Mouse (Mus musculus) liver, postnatal 0 days (tissue): ENCODE measurements around the gene Ltb. TPM values are rescaled to one million over a fixed set of nuclear protein-coding genes. Genes with fewer than 3 reads are reported as not detected.

Source experiments
- ATAC-seq: fragments of 200-750 bp; cut with Nextera tagmentation; 2 replicates; pipeline ENCODE4 v1.8.0; 2017; ENCODE audit warnings: mild to moderate bottlenecking, moderate library complexity
- DNase-seq: peaks from one replicate; pipeline ENCODE4 v3.0.0-alpha.2; 2016
- H3K27ac ChIP-seq: fragments of 300-500 bp; sonication (generic); 2 replicates; pipeline ENCODE4 v1.5.1; 2014; ENCODE audit warnings: antibody characterized with exemption, moderate library complexity, mild to moderate bottlenecking, low read depth
- H3K27me3 ChIP-seq: fragments of 300-500 bp; sonication (generic); 2 replicates; pipeline ENCODE4 v1.6.1; 2014; ENCODE audit warnings: low read length, control low read depth, mixed read lengths; ENCODE audit not compliant: insufficient read depth
- H3K36me3 ChIP-seq: fragments of 300-500 bp; sonication (generic); replicated peaks from 2 replicates; pipeline ENCODE4 v1.6.1; 2014; ENCODE audit warnings: mild to moderate bottlenecking, control low read depth, low read length, moderate library complexity, mixed read lengths; ENCODE audit not compliant: insufficient read depth
- H3K4me1 ChIP-seq: fragments of 300-500 bp; sonication (generic); 2 replicates; pipeline ENCODE4 v1.6.1; 2014; ENCODE audit warnings: antibody characterized with exemption, mild to moderate bottlenecking, control low read depth; ENCODE audit not compliant: insufficient read depth
- H3K4me2 ChIP-seq: fragments of 300-500 bp; sonication (generic); 2 replicates; pipeline ENCODE4 v1.6.1; 2014; ENCODE audit warnings: low read depth, mild to moderate bottlenecking, low read length, moderate library complexity, mixed read lengths
- H3K4me3 ChIP-seq: fragments of 300-500 bp; sonication (generic); 2 replicates; pipeline ENCODE4 v1.5.1; 2014; ENCODE audit warnings: low read depth, low read length
- H3K9ac ChIP-seq: fragments of 300-500 bp; sonication (generic); replicated peaks from 2 replicates; pipeline ENCODE4 v1.6.1; 2014; ENCODE audit warnings: mild to moderate bottlenecking, moderate library complexity
- H3K9me3 ChIP-seq: fragments of 300-500 bp; sonication (generic); 2 replicates; pipeline ENCODE4 v1.6.1; 2016; ENCODE audit warnings: mild to moderate bottlenecking, control low read depth, low read length, mixed read lengths
- CTCF ChIP-seq: sonication (generic); IDR thresholded peaks from 2 replicates; pipeline ENCODE4 v1.5.1; 2016; ENCODE audit warnings: antibody characterized with exemption, low read depth
- EP300 ChIP-seq: IDR thresholded peaks from 2 replicates; pipeline ENCODE4 v1.6.1; 2016; ENCODE audit warnings: antibody characterized with exemption, low read depth, mild to moderate bottlenecking
- WGBS: fragments of 180-500 bp; shearing (Covaris S2); extraction: QIAGEN DNeasy Blood & Tissue Kit; methylation state at CpG from one replicate; pipeline ENCODE4 v1.1.7; 2014; ENCODE audit not compliant: insufficient replicate concordance; 5-methylcytosine and 5-hydroxymethylcytosine counted together
- polyA plus RNA-seq: library from polyadenylated mRNA; unstranded; fragments of >200 nt; fragmentation: Nextera tagmentation; extraction: Ambion mirVana; gene quantifications from 2 replicates; pipeline ENCODE4 v1.2.1, GENCODE M21; 2015

Ltb gene
- polyA plus RNA-seq, 1 experiment from 2014 or later: 5.3 TPM

- H3K36me3 ChIP-seq: no peaks in the 10 kb centered on the region
- peaks cover 11% of the 10 kb centered on the region for H3K4me1 ChIP-seq
- H3K27me3 ChIP-seq: no peaks in the 10 kb centered on the region
- no peak overlapping the region for H3K4me2 ChIP-seq
- H3K9ac ChIP-seq: no peak overlapping the region
- TF ChIP-seq CTCF: peak; percentile 79
- TF ChIP-seq EP300: no peak
- H3K4me3 ChIP-seq: no peak overlapping the region
- no peak for DNase-seq
- ATAC-seq: no peak
- 13% methylated on average over 4 of the region's 4 CpGs for WGBS
- no peaks in the 10 kb centered on the region for H3K9me3 ChIP-seq
- H3K27ac ChIP-seq: no peak overlapping the region
Observed at GRCm38 (mm10) chr17:35168541-35169207, 25.6 kb upstream of the Ltb start.

- Histone ChIP-seq H3K4me3 (no peak overlapping the region), H3K4me1 (0 out of 2 replicates have a peak, but pooled peaks cover 4% of the 10 kb centered on the region), H3K27me3 (no peaks in the 10 kb centered on the region), H3K9ac (no peak overlapping the region), H3K27ac (peak overlapping the region; percentile 64), H3K9me3 (no peaks in the 10 kb centered on the region), H3K4me2 (peak overlapping the region; percentile 20; the same call in 1 of the 2 replicates), H3K36me3 (no peaks in the 10 kb centered on the region)
- ATAC-seq (peak; percentile 24; the same call in 1 of the 2 replicates), DNase-seq (no peak)
- TF ChIP-seq EP300 (no peak), CTCF (no peak)
- WGBS: 53% methylated on average over 11 of the region's 11 CpGs
Observed at GRCm38 (mm10) chr17:35172445-35173234, 21.6 kb upstream of the Ltb start.

- 55% methylated on average over 3 of the region's 3 CpGs for WGBS
- no peak overlapping the region for H3K9ac ChIP-seq
- peak overlapping the region; percentile 64 for H3K27ac ChIP-seq
- ATAC-seq: no peak
- DNase-seq: no peak
- no peaks in the 10 kb centered on the region for H3K27me3 ChIP-seq
- no peaks in the 10 kb centered on the region for H3K36me3 ChIP-seq
- no peak overlapping the region for H3K4me3 ChIP-seq
- no peaks in the 10 kb centered on the region for H3K9me3 ChIP-seq
- TF ChIP-seq CTCF: no peak
- TF ChIP-seq EP300: no peak
- H3K4me1 ChIP-seq: 0 out of 2 replicates have a peak, but pooled peaks cover 4% of the 10 kb centered on the region
- H3K4me2 ChIP-seq: 0 out of 2 replicates have a peak overlapping the region, but pooled peaks have one; percentile 20
Observed at GRCm38 (mm10) chr17:35173329-35173728, 20.9 kb upstream of the Ltb start.

- ATAC-seq: no peak
Observed at GRCm38 (mm10) chr17:35174201-35174977, 19.9 kb upstream of the Ltb start.

GRCm38 (mm10) chr17:35175382-35175781, 18.9 kb upstream of the Ltb start:
- no peak overlapping the region for H3K4me2 ChIP-seq
- 55% methylated on average over 6 of the region's 6 CpGs for WGBS
- ATAC-seq (no peak), DNase-seq (no peak)
- TF ChIP-seq EP300: no peak
- TF ChIP-seq CTCF: no peak
- no peak overlapping the region for H3K9ac ChIP-seq
- H3K27me3 ChIP-seq: no peaks in the 10 kb centered on the region
- H3K4me1 ChIP-seq: 0 out of 2 replicates have a peak, but pooled peaks cover 4% of the 10 kb centered on the region
- no peaks in the 10 kb centered on the region for H3K36me3 ChIP-seq
- no peak overlapping the region for H3K27ac ChIP-seq
- no peaks in the 10 kb centered on the region for H3K9me3 ChIP-seq
- H3K4me3 ChIP-seq: no peak overlapping the region

More at GRCm38 (mm10) chr17:35174201-35174977, 19.9 kb upstream of the Ltb start:
- 62% methylated on average over 8 of the region's 8 CpGs for WGBS
- Histone ChIP-seq H3K27me3 (no peaks in the 10 kb centered on the region), H3K9me3 (no peaks in the 10 kb centered on the region), H3K9ac (no peak overlapping the region), H3K4me3 (no peak overlapping the region), H3K36me3 (no peaks in the 10 kb centered on the region), H3K4me2 (no peak overlapping the region), H3K27ac (no peak overlapping the region), H3K4me1 (0 out of 2 replicates have a peak, but pooled peaks cover 4% of the 10 kb centered on the region)
- DNase-seq: no peak
- TF ChIP-seq EP300 (no peak), CTCF (no peak)
